Mouse (Mus musculus) cerebellum, postnatal 4 days (tissue): ENCODE results near the gene Cx3cr1.

Source experiments
- DNase-seq, 2 experiments: peaks; one replicate each; pipeline ENCODE4 v3.0.0; 2022; ENCODE audit warnings: low spot score in 2 of 2, mixed read lengths in 1 of 2

The Cx3cr1 gene

GRCm38 (mm10) chr9:119976704-119977556, 92.7 kb downstream of the Cx3cr1 start:
- no peak for DNase-seq

- no peak for DNase-seq
Observed at GRCm38 (mm10) chr9:119975286-119975685, 94.4 kb downstream of the Cx3cr1 start.

- DNase-seq = no peak
Observed at GRCm38 (mm10) chr9:119974609-119975008, 95.1 kb downstream of the Cx3cr1 start.

GRCm38 (mm10) chr9:119973869-119974520, 95.7 kb downstream of the Cx3cr1 start:
- DNase-seq = no peak

GRCm38 (mm10) chr9:119973281-119973680, 96.4 kb downstream of the Cx3cr1 start:
- no peak for DNase-seq

- DNase-seq = peak in 1 of 2 experiments; percentile 65
Observed at GRCm38 (mm10) chr9:119972582-119972981, 97.1 kb downstream of the Cx3cr1 start.

GRCm38 (mm10) chr9:119972166-119972565, 97.5 kb downstream of the Cx3cr1 start:
- no peak for DNase-seq

- peak; percentile 46 to 85 for DNase-seq
Observed at GRCm38 (mm10) chr9:119970763-119971656, 98.7 kb downstream of the Cx3cr1 start.

- DNase-seq = peak; percentile 51 to 69
Observed at GRCm38 (mm10) chr9:119970221-119970620, 99.5 kb downstream of the Cx3cr1 start.

- no peak for DNase-seq
Observed at GRCm38 (mm10) chr9:119969811-119970210, 99.9 kb downstream of the Cx3cr1 start.

GRCm38 (mm10) chr9:119966221-119966910, 103.3 kb downstream of the Cx3cr1 start:
- DNase-seq = no peak

- DNase-seq = no peak
Observed at GRCm38 (mm10) chr9:119965186-119965585, 104.5 kb downstream of the Cx3cr1 start.

- no peak for DNase-seq
Observed at GRCm38 (mm10) chr9:119964206-119964605, 105.5 kb downstream of the Cx3cr1 start.

- no peak for DNase-seq
Observed at GRCm38 (mm10) chr9:119962987-119963667, 106.6 kb downstream of the Cx3cr1 start.

GRCm38 (mm10) chr9:119962216-119962615, 107.5 kb downstream of the Cx3cr1 start:
- DNase-seq = no peak

GRCm38 (mm10) chr9:119958835-119959234, 110.8 kb downstream of the Cx3cr1 start:
- DNase-seq = no peak

- no peak for DNase-seq
Observed at GRCm38 (mm10) chr9:119951388-119951787, 118.3 kb downstream of the Cx3cr1 start.

- no peak for DNase-seq
Observed at GRCm38 (mm10) chr9:119950434-119950833, 119.2 kb downstream of the Cx3cr1 start.

- DNase-seq = no peak
Observed at GRCm38 (mm10) chr9:119948804-119949203, 120.9 kb downstream of the Cx3cr1 start.

GRCm38 (mm10) chr9:119945173-119945900, 124.3 kb downstream of the Cx3cr1 start:
- DNase-seq = no peak
